In the genomic region with DNA sequence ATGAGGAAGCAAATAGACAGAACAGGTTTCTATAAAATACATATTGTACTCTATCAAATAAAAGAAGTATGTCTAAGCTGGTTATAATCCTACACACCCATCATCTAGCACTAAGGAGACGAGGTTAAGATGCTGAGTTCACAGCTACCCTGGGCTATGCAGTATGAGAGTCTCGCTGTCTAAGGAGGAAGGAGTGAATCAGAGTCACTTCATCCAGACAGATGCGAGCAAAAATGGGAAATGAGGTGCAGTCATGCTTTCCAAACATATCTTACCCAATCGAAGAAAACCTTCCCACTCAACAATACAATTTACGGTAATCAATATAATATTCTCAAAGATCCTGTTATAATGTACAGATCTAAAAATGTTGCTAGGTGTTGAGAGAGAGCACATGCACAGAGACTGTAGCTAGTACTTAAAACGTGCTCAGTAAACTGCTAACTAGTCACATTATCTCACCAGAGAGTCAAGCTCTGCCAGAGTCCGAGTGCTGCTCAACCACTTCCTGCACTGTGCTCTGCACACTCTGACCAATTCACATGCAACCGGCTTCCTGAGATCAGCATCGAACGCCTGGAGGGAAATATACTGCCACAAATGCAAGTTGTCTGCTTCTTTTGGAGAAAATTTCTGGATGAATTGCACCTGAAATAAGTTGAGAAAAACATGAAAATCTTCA, we compare ENCODE assay signal across 25 mouse cellular contexts. TPM values are rescaled to one million over a fixed set of nuclear protein-coding genes. Genes with fewer than 3 reads are reported as not detected.
DNase-seq lines count a peak whose midpoint lies in the region; ATAC-seq lines count a peak whose summit lies in the region.
"Had no signal": no experiment of that assay in that cellular context is flagged by ENCODE, and none has a peak within 500 bp of the region (broad histone marks: within the 10 kb centered on the region; RNA-seq: fewer than 3 reads in every experiment).

No protein-coding gene starts in this region.

- ATAC-seq in megakaryocyte progenitor cell, adult 5-6 weeks (replicated peaks; ENCODE audit: poor library complexity), result peak; percentile 78
- ATAC-seq in erythroblast, adult 5-6 weeks (replicated peaks; ENCODE audit: low FRiP score, poor library complexity, severe bottlenecking), result no peak
- no peak for ATAC-seq in activated CD4-positive, CD25-positive, alpha-beta regulatory T cell, adult 4 months
- ATAC-seq: CD4-positive, CD25-positive, alpha-beta regulatory T cell, adult 4 months; forebrain, embryonic 13.5 days; forebrain, embryonic 16.5 days had no signal

- WGBS in macrophage (ENCODE audit: missing documents), result 10% methylated on average over 10 of the region's 10 CpGs

- peak; percentile 86 for DNase-seq in 416B (ENCODE audit: low read depth)
- DNase-seq in c-Kit-positive CD71-negative TER-119-negative erythroid progenitor cells, embryonic 14.5 days (ENCODE audit: low read depth), result peak; percentile 2
- no peak for DNase-seq in urinary bladder, postnatal 14 days (ENCODE audit: low spot score)
- no peak for DNase-seq in cerebellum, adult 8-10 months
- DNase-seq: adrenal gland, adult 8-10 months; adrenal gland, postnatal 36 days; cerebellum, adult 11-12 months; cerebellum, adult 9-10 months; cerebellum, postnatal 14 days; gastrocnemius, postnatal 10 days; gastrocnemius, postnatal 36 days; heart, adult 11 months had no signal

- no peaks in the 10 kb centered on the region for H3K36me3 ChIP-seq in macrophage (ENCODE audit: inconsistent target)

- peak overlapping the region; percentile 69 for H3K27ac ChIP-seq in macrophage
- H3K27ac ChIP-seq: embryonic facial prominence, embryonic 12.5 days; embryonic facial prominence, embryonic 15.5 days; forebrain, embryonic 10.5 days; forebrain, embryonic 13.5 days; hindbrain, embryonic 12.5 days; hindbrain, embryonic 15.5 days had no signal

- no peak overlapping the region for H3K4me3 ChIP-seq in macrophage (ENCODE audit: inconsistent target)
- H3K4me3 ChIP-seq: embryonic facial prominence, embryonic 12.5 days; embryonic facial prominence, embryonic 15.5 days; erythroblast, embryonic 14.5 days; forebrain, embryonic 10.5 days; forebrain, embryonic 13.5 days; hindbrain, embryonic 12.5 days; hindbrain, embryonic 15.5 days had no signal

- no peaks in the 10 kb centered on the region for H3K79me2 ChIP-seq in macrophage (ENCODE audit: inconsistent target)

RNA-seq across cellular contexts. Expression of a gene that starts 30.4 kb away (rescaled TPM):
- 10 to 100 TPM in 2 of 26 experiments, 1 to 10 TPM in 22, under 1 TPM in 2; 0.77 to 18.2 (median 3.6) TPM for total RNA-seq in macrophage (2018; cell fraction: chromatin; rRNA removed)
- total RNA-seq in macrophage (2018; cell fraction: cytosol; rRNA removed), result 1 to 10 TPM in 15 of 26 experiments, under 1 TPM in 11; 0.53 to 2.1 (median 1.1) TPM
- 10 to 100 TPM in 1 of 26 experiments, 1 to 10 TPM in 19, under 1 TPM in 6; 0.52 to 11.8 (median 1.9) TPM for total RNA-seq in macrophage (2018; cell fraction: nucleus; rRNA removed)
- 0.76 to 4.4 TPM (median 0.87 TPM) in 3 replicates for polyA plus RNA-seq in macrophage (2018)
- total RNA-seq in megakaryocyte progenitor cell, adult 5-6 weeks (2015), result 20.4 and 25.5 TPM in 2 replicates
- 19.9 and 20.0 TPM in 2 replicates for total RNA-seq in megakaryocyte progenitor cell, adult 5-6 weeks (2017)
- 5.4 and 14.4 TPM in 2 replicates for total RNA-seq in erythroblast, adult 5-6 weeks (2015; ENCODE audit: low replicate concordance)
- 5.2 and 6.9 TPM in 2 replicates for total RNA-seq in erythroblast, adult 5-6 weeks (2017; ENCODE audit: low replicate concordance)
- 1 to 10 TPM; 3.2 to 5.6 TPM for polyA plus RNA-seq in activated CD4-positive, CD25-positive, alpha-beta regulatory T cell, adult 4 months (2017; shearing (Covaris generic))

RNA-seq across cellular contexts. Expression of a gene that starts 30.5 kb away (rescaled TPM):
- 1 to 10 TPM in 6 of 26 experiments, under 1 TPM in 7, not detected in 13; 0.52 to 2.7 (median 0.92) TPM for total RNA-seq in macrophage (2018; cell fraction: chromatin; rRNA removed)
- 1 to 10 TPM in 18 of 26 experiments, under 1 TPM in 8; 0.42 to 3.5 (median 2.2) TPM for total RNA-seq in macrophage (2018; cell fraction: cytosol; rRNA removed)
- 1 to 10 TPM in 9 of 26 experiments, under 1 TPM in 13, not detected in 4; 0.36 to 3.3 (median 0.86) TPM for total RNA-seq in macrophage (2018; cell fraction: nucleus; rRNA removed)
- polyA plus RNA-seq in macrophage (2018), result 2.0 to 3.4 TPM (median 2.1 TPM) in 3 replicates
- 5.1 and 6.8 TPM in 2 replicates for total RNA-seq in megakaryocyte progenitor cell, adult 5-6 weeks (2015)
- total RNA-seq in megakaryocyte progenitor cell, adult 5-6 weeks (2017), result 15.2 and 20.2 TPM in 2 replicates
- 1.9 TPM in 1 of 2 replicates, not detected in the other for total RNA-seq in erythroblast, adult 5-6 weeks (2015; ENCODE audit: low replicate concordance)
- 0.94 and 1.4 TPM in 2 replicates for total RNA-seq in erythroblast, adult 5-6 weeks (2017; ENCODE audit: low replicate concordance)
- 10 to 100 TPM; 15.8 to 19.6 TPM for polyA plus RNA-seq in activated CD4-positive, CD25-positive, alpha-beta regulatory T cell, adult 4 months (2017; shearing (Covaris generic))

RNA-seq across cellular contexts. Expression of a gene that starts 35.2 kb away (rescaled TPM):
- 10 to 100 TPM; 21.3 to 79.9 (median 53.5) TPM for total RNA-seq in macrophage (2018; cell fraction: chromatin; rRNA removed)
- total RNA-seq in macrophage (2018; cell fraction: cytosol; rRNA removed), result 10 to 100 TPM in 24 of 26 experiments, 1 to 10 TPM in 2; 9.3 to 20.5 (median 15.2) TPM
- 10 to 100 TPM; 19.1 to 64.9 (median 32.1) TPM for total RNA-seq in macrophage (2018; cell fraction: nucleus; rRNA removed)
- 14.2 to 17.7 TPM (median 16.2 TPM) in 3 replicates for polyA plus RNA-seq in macrophage (2018)
- total RNA-seq in megakaryocyte progenitor cell, adult 5-6 weeks (2015), result 28.1 and 39.6 TPM in 2 replicates
- 14.5 and 16.9 TPM in 2 replicates for total RNA-seq in megakaryocyte progenitor cell, adult 5-6 weeks (2017)
- total RNA-seq in erythroblast, adult 5-6 weeks (2015; ENCODE audit: low replicate concordance), result 10.9 and 25.9 TPM in 2 replicates
- total RNA-seq in erythroblast, adult 5-6 weeks (2017; ENCODE audit: low replicate concordance), result 6.4 and 6.5 TPM in 2 replicates
- polyA plus RNA-seq in activated CD4-positive, CD25-positive, alpha-beta regulatory T cell, adult 4 months (2017; shearing (Covaris generic)), result 10 to 100 TPM; 20.4 to 21.8 TPM

Comparison
In these comparisons a context has a peak if more than half of its experiments do, and no peak if none do; other contexts are left out.
1. DNase-seq: peak in 416B (single experiment) and c-Kit-positive CD71-negative TER-119-negative erythroid progenitor cells, embryonic 14.5 days (single experiment); none in urinary bladder, postnatal 14 days (single experiment) and cerebellum, adult 8-10 months (single experiment).